Mouse (Mus musculus): ENCODE results near the gene Slc35g3.

The Slc35g3 gene

DNA sequence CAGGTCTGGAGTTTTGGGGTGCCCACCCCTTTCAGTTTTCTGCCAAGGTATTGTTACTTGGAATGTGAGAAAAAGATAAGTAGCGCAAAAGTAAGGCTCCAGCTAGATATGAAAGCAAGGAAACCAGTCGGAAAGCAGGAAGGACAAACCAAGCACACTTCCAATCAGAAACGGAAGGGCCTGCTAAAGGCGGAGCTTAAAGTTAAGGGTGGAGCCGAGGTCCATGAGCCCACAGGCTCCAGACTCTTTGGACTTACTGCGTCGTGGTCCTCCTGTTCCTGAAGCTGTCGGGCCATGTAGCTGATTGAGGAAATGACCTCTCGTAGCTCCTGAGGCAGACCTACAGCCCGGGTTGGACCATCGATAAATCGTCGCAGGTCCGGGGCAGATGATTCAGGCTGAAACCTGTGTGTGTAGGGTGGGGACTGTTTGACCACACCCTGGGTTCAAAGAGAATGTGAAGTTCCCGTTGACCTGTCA, 23.1 kb upstream of the Slc35g3 start:
- DNase-seq (ENCODE audit: low spot score in 2 of 2) = no peak

DNA sequence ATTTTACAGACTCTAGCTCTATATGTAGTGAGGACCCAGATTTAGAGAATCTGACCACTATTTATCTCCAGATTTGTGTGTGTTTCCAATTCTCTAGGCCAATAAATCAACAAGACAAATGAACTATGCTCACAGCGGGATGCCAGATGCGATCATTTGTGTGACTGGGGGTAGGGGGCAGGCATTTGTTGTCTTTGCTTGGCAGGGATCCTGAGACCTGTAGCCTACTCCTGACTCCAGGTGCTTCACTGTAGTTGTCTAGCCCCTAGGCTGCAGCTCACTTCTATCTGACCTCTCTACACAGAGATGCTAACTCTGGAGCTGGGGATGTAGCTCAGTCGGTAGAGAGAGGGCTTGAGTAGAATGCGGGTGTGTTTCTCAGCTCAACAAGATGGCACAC, 20.1 kb upstream of the Slc35g3 start:
- DNase-seq (ENCODE audit: low spot score in 2 of 2) = no peak

DNA sequence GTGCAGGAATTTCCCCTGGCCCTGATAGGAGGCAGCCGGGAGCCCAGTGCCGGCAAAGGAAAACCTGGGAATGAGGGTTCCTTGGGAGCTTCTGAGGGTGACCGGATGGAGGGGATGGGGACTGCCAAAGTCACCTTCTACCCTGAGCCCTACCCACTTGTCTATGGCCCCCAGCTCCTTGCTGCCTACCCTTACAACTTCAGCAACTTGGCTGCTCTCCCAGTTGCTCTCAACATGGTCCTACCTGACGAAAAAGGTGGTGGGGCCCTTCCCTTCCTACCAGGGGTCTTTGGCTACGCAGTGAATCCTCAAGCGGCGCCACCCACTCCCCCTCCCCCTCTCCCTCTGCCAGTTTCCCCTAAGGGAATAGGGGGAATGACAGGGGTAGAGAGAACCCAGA, 17.2 kb upstream of the Slc35g3 start:
- DNase-seq (ENCODE audit: low spot score in 2 of 2) = no peak

DNA sequence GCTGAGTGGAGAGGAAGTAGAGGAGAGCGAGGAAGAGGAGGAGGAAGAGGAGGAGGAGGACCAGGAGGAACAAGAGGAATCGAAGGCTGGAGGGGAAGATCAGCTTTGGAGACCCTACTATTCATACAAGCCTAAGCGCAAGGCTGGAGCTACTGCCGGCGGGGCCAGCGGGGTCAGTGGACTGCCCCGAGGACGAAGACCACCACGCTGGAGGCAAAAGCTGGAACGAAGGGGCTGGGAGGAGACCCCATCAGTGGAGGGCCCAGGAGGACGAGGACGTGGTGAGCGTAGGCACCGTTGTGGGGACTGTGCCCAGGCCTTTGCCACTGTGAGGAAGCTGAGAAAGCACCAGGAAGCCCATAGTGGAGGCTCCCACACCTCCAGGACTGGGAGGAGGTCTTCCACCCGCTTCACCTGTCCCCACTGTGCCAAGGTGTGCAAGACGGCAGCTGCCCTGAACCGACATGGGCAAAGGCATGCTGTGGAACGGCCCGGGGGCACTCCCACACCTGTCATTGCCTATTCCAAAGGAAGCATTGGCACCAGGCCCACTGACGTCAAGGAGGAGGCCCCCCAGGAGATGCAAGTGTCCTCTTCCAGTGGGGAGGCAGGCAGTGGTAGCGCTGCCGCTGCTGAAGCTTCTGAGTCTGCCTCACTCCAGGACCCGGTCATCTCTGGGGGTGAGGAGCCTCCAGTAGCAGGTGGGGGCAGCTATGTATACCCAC, 16.7 kb upstream of the Slc35g3 start:
- no peak for DNase-seq (ENCODE audit: low spot score in 2 of 2)

DNA sequence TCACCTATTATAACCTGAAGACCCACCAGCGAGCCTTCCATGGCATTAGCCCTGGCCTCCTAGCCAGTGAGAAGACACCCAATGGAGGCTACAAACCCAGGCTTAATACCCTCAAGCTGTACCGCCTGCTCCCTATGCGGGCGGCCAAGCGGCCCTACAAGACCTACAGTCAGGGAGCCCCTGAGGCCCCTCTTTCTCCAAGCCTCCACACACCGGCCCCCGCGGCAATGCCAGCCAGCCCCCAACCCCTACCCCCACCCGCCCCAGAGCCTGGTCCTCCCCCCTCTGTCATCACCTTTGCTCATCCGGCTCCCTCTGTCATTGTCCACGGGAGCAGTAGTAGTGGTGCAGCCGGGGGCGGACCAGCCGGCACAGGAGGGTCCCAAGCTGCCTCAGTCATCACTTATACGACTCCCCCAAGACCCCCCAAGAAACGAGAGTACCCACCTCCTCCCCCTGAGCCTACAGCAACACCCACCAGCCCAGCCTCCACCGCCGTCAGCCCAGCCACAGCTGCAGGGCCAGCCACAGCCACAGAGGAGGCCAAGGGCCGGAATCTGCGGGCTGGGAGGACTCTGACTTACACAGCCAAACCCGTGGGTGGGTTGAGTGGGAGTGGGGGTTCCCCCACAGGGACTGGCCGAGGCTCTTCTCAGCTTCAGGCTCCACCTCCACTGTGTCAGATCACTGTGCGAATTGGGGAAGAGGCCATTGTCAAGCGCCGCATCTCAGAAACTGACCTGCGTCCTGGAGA, 15.9 kb upstream of the Slc35g3 start:
- DNase-seq (ENCODE audit: low spot score in 2 of 2) = no peak

DNA sequence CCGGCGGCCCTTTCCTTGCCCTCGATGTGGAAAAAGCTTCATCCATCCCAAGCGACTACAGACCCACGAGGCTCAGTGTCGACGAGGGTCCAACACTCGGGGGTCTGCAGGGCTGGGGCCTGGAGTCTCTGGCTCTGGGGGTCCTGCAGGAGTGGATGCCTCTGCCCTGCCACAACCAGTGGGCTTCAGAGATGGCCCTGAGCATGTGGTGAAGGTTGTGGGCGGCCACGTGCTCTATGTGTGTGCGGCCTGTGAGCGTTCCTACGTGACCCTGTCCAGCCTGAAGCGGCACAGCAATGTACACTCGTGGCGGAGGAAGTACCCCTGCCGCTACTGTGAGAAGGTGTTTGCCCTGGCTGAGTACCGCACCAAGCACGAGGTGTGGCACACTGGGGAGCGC, 14.7 kb upstream of the Slc35g3 start:
- no peak for DNase-seq (ENCODE audit: low spot score in 2 of 2)

DNA sequence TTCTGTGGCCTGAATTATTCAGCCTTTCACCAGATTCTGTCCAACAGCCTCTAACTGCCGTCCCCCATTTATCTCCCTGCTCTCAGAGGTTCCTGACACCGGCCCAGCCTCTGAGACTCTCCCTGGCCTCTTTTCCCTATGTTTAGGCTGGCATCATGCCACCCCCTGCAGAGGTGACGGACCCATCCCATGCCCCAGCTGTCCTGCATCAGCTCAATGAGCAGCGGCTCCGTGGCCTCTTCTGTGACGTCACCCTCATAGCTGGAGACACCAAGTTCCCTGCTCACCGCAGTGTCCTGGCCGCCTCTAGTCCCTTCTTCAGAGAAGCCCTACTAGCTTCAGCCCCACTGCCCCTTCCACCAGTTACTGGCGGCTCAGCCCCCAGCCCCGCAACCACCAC, 13.9 kb upstream of the Slc35g3 start:
- no peak for DNase-seq (ENCODE audit: low spot score in 2 of 2)

DNA sequence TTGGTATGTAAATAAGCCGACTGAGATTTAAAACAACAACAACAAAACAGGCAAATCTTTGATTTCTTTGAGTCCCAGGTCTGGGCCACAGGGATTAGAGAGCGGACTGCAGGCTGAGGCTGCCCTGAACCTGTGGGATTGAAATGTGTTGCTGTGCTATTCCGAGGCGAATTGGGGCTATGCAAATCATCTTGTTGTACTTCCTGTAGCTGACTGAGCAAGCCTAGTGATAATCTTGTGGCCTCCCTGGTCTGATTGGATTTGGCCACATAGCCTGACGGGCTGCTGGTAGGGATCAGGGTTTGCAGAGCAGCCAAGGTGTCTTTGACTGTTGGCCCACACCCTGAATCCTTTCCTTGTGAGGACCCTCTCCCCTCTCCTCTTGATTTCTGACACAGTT, 13.2 kb upstream of the Slc35g3 start:
- no peak for DNase-seq (ENCODE audit: low spot score in 2 of 2)

DNA sequence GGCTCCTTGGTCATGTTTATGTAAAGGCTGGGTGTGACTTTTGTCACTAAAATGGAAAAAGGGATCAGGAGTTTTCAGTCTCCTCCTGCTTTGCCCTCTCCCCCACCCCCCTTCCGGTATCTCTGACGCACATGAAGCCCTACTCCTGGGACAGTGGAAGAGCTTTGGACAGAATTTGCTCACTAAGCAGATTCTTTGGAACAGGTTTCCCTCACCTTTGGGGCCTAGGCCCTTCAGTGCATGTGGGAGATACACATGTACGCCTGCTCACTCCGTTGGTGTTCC, 5.8 kb upstream of the Slc35g3 start:
- DNase-seq (ENCODE audit: low spot score in 2 of 2) = no peak

DNA sequence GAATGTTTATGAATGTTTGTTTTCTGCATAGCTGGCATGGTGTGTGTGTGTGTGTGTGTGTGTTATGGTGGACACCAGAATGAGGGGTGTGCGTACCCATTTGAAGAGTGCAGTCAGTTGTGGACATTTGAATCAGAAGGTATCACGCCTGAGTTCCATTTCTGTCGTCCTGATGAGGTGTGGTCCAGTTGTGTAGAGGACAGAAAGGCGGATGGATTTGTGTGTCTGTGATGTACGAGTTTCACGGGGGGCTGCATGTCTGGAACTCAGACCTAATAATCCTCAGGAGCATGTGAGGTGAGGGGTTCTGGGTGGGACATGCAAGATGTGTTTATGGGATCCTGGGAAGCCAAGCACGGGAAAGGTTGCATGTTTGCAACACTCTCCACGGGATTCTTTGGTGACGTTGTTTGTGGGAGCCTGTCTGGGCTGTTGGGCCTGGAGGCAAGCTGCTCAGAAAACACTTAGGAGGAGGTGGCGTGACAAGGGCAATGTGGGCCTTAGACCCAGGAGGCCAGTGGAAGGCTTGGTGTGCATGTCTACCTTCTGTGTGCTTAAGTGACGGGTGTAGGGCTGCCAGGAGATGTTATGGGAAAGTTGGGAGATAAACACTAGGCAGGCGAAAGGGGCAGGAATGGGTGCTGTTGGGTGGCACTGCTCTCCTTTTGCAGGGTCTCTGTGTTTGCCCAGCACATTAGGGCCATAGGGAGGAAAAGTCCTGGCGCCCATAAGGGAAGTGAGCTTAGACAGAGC, 5.3 kb upstream of the Slc35g3 start:
- no peak for DNase-seq (ENCODE audit: low spot score in 2 of 2)

DNA sequence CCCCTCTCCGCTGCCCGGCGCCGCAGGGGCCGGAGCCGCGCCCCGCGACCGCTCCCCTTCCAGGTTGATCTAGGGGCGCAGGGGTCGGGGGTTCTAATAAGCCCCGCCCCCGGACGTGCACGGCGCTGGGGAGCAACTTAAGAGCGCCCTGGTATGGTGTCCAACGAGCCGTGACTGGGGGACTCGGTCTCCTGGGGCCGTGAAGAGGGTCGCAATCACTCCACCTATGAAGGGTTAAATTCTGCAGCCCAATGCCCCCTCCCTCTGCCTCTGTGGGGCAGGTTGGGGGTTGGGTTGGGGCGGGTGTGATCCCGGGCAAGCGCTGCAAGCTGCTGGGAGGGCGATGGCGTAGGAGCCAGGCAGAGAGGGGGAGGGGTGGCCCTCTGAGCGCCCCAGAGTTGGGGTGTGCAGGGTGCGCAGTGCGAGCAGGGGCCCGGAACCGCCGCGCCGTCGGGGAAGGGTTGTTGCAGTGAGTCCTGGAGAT, 4.4 kb upstream of the Slc35g3 start:
- DNase-seq (ENCODE audit: low spot score in 2 of 2) = peak; percentile 51 to 63

DNA sequence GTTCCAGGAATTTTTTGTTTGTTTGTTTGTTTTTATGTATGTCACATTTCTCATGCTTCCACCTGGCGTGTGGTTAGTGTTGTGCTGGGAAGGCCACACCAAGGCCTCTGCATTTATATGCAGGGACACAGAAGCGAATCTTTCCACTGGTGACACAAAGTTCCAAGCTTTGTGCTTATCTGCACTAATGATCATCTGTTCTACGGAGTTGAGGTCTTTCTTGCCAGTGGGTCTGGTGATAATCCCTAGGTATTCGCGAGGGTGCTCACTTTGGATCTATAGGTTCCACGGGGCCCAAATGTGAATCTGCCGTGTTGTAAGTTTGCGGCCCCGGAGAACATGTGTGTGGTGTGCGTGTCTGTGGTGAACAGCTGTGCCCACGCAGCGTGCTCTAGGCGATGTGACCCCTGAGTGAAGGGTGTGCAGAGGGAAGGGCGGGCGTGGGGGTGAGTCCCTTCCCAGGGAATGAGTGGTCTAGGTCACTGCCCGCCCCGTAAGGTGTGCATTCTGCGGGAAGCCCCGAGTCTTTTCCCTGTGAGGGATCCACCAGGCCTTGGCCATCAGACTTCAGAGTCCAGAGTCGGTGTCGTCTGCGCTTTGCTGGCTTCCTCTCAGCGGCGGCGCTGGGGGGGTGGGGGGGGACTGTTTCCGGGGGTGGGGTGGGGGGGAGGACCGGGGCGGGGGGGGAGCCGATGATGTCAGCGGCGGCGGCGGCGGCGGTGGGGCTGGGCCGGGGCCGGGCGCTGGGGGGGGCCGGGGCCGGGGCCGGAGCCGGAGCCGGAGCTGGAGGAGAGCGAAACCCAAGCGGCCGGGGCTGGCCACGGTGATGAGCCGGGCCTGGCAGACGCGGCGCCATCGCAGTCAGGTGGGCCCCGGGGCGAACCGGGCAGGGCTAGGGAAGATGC, 3.7 kb upstream of the Slc35g3 start, which contains the start of gene Zbtb4:
Gene Zbtb4, plus strand, starts transcription at position 692 of the 905 bp plus-strand sequence.
- DNase-seq (ENCODE audit: low spot score in 2 of 2) = peak in 1 of 2 experiments; percentile 34

DNA sequence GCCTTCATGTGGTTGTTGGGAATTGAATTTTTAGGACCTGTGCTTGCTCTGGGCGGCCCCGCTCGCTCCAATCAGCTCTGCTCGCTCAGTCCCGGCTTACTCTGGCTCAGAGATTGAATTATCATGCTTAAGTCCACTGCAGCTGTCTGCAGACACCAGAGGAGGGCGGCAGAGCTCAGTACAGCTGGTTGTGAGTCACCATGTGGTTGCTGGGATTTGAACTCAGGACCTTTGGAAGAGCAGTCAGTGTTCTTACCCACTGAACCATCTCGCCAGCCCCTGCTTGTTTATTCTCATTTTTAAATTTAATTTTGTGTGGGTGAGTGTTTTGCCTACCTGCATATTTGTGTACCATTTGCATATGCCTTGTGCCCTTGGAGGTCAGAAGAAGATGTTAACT, 1.8 kb upstream of the Slc35g3 start:
- DNase-seq (ENCODE audit: low spot score in 2 of 2) = no peak

DNA sequence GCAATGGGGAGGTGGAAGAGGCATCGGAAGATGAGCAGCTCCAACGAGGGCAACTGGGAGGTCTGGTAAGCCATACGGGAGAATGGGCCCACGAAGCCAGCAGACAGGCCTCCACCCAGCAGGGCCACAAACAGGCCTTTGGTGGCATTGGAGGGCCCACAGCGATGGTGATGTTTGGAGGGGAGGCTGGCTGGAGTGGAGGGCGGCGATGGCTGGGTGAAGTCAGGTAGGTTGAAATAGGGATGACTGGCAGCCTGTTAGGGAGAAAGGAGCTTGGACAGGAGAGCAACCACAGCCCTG, 917 bp downstream of the Slc35g3 start:
- no peak for DNase-seq (ENCODE audit: low spot score in 2 of 2)

DNA sequence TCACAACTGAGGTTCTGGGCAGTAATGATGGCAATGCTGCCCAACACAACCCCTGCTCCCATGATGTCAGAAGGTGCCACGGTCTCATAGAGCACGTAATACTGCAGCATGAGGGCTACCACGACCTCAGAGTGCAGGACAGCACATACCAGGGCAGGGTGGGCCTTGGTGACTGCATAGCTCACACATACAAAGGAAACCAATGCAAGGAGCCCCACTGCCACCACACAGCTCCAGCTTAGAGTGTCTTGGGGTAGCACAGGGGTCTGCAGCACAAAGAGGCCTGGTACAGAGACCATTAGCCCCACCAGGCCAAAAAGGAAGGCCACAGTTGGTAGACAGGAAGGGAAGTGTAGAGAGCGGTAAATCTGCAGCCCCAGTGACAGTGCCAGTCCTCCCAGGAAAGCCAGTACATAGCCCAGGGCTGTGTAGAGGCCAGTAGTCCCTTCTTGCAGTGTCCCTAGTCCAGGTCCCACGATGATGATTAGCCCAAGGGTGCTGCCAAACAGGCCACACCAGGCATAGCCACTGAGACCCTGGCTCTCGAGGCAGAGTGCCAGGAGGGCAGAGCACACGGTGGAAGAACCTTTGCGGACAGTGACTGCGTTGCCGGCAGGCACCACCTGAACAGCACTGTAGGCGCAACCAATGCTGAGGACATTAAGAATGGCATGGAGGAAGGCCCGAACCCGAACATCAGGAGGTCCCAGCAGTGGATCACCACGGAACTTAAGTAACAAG, 1.4 kb downstream of the Slc35g3 start:
- DNase-seq (ENCODE audit: low spot score in 2 of 2) = no peak

DNA sequence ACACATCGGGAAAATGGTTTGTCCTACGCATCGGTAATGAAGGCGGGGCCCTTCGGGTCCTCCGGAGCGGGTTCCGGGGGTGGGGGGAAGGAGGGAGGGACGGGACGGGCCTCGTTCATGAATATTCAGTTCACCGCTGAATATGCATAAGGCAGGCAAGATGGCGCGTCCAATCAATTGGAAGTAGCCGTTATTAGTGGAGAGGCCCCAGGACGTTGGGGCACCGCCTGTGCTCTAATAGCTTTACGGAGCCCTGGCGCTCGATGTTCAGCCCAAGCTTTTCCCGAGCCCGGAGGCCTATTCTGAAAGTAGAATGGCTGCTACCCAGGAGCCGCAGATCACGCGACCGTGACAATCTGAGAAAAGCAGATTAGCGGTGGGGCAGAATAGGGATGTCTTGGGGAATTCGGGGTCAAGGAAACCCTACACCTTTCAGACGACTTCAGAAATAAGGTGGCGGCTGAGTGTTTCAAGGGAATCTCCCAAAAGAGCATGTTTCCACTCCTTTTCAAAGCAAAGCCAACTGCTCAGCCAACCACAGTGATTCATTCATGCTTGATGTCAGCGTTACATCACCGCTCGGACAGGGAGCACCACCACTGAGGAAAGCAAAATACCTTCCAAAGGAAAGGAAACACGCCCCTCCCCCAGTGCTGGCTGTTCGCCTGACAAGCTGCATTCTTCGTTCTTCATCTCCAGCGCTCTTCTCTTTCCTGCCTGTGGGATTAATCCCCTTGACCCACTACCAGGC, 2.6 kb downstream of the Slc35g3 start:
- DNase-seq (ENCODE audit: low spot score in 2 of 2) = peak; percentile 70 to 74

DNA sequence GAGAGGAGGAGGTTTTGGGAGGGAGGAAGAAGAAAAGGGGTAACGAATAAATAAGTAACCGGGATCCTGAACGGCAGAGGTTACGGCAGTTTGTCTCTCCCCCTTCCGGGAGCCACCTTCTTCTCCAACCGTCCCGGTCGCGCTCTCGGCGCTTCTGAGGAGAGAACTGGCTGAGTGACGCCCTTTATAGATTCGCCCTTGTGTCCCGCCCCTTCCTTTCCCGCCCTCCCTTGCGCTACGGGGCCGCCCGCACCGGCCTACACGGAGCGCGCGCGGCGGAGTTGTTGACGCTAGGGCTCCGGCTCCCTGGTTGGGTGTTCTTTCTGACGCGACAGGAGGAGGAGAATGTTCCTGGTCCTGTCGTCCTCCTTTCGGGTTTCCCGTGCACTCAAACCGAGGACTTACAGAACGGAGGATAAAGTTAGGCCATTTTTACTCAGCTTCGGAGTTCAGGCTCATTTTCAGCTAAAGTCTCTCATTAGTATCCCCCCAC, 3.2 kb downstream of the Slc35g3 start, which contains the start of gene Polr2a:
Gene Polr2a, minus strand, starts transcription at position 160 of the 493 bp plus-strand sequence.
- peak; percentile 94 to 97 for DNase-seq (ENCODE audit: low spot score in 2 of 2)

DNA sequence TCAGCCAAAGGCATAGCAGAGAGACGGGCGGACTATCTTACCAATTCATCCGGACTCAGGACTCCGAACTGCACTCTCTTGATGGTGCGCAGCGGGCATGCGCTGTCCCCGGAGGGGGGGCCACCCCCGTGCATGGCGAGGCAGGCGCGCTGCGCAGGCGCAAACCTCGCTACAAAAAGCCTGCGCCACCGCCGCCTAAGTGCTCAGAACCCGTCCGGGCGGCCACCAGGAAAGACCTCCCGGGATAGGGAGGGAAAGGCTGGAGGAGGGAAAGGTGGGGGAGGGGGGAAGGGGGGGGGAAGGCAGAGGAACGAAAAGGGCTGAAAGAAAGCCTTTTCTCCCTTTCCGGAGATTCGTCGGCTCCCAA, 3.7 kb downstream of the Slc35g3 start:
- DNase-seq (ENCODE audit: low spot score in 2 of 2) = peak; percentile 94 to 95

DNA sequence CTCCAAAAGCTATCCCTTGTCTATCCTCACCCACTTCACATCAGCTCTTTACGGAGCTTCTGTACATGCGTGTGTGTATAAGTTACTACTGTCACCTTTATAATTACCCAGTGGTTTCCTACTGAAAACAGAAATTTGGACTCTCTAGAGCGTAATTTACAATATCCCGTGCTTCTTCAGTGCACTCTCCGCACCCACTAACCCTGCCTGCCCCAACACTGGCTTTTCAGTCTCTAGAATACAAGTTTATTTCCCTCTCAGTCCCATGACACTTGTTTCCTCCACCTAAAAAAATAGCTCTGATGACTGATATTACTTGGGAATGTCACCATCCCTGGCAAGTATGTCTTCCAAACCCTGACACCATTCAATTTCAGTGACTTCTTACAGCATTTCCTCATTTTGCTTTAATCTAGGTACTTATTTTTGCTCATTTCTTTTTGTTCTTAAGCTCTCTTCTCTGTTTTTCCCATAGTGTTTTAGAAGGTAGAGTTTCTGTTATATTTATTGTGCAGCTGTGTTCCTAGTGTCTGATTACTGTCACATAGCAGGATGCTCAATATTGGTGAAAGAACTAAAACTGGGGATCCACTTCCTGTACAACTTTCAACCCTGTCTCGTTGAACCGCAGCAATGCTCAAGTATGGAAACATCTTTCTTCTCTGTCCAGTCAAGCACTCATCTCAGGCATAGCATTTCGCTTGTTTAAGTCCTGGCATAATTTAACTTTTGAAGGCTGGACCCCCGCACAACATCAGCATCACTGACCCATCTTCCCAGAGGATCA, 4.3 kb downstream of the Slc35g3 start:
- no peak for DNase-seq (ENCODE audit: low spot score in 2 of 2)

Measured in spleen, postnatal 14 days (tissue).